Mouse (Mus musculus) cerebellum, adult 11-12 months (tissue): Measurements from ENCODE around the gene Hist1h1a.
"Not testable (repeated sequence)": the region's sequence is repeated elsewhere in the genome, so short reads cannot be mapped to it uniquely, and the experiment has no call there.

Experiments
- DNase-seq: peaks from one replicate; pipeline ENCODE4 v3.0.0; 2022

Gene Hist1h1a

DNA sequence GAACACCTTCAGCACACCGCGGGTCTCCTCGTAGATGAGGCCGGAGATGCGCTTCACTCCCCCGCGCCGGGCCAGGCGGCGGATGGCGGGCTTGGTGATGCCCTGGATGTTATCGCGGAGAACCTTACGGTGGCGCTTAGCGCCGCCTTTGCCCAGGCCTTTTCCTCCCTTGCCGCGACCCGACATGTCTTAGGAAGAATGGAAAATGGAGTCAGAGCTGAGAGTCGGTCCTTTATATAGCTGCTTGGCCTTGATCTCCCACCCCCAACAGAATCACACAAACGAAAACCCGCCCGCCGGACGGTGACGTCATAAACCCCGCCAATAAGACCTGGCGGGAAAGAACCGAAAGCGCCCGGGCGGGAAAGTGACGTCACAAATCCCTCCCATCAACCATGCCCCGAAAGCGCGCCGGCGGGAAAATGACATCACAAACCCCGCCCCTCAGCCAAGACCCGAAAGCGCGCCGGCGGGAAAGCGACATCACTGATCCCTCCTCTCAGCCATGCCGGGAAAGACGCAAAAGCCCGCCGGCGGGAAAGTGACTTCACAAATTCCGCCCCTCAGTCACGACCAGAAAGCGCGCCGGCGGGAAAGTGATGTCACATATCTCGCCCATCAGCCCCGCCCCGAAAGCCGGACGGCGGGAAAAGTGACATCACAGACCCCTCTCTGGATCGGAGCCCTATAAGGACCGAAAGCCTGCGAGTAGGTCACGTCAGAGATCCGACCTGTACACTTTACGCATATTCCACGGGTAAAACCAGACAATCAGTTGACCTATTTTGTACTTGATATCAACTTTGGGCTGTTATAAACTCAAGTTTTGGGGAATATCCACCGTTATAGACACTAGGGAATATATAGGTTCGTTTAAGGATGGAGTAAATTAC is 2.2 kb upstream of the Hist1h1a start, which contains the start of gene Hist1h4a:
Hist1h4a (minus strand) TSS at position 259 of the 893 bp plus-strand sequence.
- peak; percentile 99 for DNase-seq

DNA sequence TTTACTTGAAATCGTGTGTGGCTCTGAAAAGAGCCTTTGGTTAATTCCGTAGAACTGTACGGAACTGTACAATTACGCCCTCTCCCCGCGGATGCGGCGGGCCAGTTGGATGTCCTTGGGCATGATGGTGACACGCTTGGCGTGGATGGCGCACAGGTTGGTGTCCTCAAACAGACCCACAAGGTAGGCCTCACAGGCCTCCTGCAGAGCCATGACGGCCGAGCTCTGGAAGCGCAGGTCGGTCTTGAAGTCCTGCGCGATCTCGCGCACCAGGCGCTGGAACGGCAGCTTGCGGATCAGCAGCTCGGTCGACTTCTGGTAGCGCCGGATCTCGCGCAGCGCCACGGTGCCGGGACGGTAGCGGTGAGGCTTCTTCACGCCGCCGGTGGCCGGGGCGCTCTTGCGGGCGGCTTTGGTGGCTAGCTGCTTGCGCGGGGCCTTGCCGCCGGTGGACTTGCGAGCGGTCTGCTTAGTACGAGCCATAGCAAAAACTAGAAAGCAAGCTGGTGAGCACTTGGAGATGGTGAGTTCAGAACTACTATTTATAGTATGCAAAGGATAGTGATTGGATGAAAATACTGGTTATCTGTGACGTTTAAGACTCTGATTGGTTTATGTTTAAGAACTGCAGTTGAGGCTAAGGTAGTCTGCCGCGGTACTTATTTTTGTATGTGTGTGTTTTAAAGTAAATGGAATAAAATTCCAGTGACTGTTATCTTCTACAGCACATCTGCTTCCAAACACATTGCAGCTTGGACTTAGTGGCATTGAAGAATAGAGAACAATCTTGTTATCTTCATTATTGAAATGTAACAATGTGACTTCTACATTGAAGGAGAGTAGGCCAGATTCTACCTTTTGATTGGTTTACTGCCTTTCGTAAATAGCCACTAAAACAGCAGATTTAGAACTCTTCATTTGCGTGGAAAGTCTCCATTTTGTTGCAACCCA is 1.3 kb upstream of the Hist1h1a start, which contains the start of gene Hist1h3a:
Hist1h3a (minus strand) TSS at position 516 of the 951 bp plus-strand sequence.
- peak; percentile 80 for DNase-seq

DNA sequence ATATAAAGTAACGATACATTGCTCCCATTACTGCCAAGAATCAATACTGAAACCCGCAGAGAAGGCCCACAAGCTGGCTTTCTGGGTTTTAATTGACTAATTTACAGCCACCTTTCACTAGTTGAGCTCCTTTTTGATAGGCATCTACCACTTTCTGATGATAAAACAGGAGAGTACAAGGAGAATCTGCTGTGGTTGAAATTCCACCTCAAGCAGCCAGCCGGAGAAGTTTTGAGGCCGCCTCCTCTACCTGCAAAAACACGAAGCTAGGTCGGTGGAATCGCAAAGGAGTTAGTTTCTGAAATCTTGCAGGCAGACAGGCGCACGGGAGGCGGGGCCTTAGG is 252 bp upstream of the Hist1h1a start:
- DNase-seq: no peak

DNA sequence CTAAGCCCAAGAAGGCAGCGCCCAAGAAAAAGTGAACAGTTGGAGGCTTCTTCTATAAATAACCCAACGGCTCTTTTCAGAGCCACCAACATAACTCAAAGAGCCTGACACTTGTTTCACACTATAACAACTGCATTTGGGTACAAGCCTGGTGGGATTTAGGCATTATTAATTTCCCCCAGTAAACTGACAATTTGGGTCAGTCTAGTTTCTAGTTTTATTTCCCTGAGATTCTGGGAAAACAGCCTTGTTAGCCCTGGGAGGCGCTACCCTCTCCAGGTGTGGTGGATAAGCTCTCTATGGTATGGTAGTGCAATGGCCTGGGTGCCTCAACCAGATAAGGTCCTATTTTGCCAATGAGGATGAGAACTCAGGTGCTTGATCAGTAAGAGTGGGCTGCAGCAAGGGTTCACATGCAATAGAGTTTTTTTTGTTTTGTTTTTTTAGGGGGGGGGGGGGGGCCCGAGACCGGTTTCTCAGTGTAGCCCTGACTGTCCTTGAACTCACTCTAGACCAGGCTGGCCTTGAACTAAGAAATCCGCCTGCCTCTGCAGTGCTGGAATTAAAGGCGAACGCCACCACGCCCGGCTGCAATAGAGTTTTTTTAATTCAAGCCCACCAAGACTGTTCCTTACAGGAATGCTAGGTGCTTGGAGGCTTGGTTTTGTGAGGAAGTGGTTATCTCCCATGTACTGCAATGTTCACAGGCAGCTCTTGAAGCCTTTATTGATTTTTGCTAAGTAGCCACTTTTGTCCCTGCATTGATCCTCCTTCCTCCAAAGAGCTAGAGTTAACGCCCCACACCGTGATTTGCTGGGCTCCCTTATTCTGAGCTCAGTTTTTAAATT is 1.1 kb downstream of the Hist1h1a start:
- no peak for DNase-seq

DNA sequence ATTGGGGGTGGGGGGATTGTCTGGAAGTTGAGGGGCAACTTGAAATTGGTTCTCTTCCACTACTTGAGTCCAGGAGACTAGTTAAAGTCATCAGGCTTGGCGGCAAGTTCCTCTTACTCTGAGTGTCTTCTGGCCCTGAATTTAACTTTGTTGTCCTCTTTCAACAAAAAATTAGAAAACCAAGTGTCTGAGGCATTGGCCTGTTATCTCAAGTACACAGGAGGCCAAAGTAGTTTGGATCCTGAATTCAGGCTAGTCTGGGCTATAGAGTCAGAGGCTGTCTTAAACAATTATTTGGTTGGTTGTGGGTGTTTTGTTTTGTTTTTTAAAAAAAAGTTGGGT is 1.7 kb downstream of the Hist1h1a start:
- no peak for DNase-seq

DNA sequence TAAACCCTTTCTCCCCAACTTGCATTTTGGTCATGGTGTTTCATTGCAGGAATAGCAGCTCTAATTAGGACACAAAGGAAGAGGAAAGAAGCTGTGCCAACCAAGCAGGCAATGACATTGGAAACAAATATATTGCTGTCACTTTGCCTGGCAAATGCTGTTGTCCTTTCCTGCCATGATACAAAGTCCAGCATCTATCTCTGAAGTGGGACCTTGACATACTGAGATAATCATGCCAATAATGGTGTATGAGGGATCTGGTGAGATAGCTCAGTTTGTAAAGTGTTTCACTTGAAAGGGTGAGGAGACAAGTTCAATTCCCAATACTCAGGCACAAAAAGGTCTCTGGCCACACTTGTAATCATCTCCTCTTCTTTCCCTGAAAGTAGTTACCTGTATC is 3.3 kb downstream of the Hist1h1a start:
- DNase-seq: no peak

DNA sequence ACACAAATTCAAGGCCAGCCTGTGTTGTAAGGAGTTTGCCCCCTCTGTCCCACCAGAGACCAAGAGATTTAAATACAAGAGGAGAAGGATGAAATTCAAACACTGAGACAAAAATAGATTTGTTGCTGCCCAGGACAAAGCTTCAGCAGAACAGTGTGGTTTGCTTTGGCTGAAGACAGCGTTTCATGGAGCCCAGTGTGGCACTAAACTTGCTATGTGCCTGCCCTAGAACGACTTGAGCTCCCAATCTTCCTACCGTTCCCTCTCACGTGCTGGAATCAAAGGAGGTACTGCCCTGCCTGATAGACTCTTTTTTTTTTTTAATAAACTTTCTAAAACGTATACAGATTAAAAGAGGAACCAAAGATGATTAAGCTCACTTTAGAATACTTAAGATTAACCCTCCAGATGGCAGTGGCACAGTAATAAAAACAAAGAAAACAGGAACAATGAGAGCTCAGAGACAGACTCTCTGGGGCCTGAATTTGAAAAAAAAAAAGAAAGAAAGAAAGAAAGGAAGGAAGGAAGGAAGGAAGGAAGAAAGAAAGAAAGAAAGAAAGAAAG is 5.5 kb downstream of the Hist1h1a start:
- DNase-seq: no peak

DNA sequence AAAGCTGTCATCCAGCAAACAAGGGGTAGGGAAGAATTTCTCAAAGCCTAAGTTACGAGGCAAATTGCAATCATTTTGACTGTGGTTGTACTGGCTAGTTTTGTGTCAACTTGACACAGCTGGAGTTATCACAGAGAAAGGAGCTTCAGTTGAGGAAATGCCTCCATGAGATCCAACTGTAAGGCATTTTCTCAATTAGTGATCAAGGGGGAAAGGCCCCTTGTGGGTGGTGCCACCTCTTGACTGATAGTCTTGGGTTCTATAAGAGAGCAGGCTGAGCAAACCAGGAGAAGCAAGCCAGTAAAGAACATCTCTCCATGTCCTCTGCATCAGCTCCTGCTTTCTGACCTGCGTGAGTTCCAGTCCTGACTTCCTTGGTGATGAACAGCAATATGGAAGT is 6.1 kb downstream of the Hist1h1a start, which contains the start of gene Trim38:
Trim38 (plus strand) TSS at position 301 of the 400 bp plus-strand sequence.
- DNase-seq: not testable (repeated sequence)

DNA sequence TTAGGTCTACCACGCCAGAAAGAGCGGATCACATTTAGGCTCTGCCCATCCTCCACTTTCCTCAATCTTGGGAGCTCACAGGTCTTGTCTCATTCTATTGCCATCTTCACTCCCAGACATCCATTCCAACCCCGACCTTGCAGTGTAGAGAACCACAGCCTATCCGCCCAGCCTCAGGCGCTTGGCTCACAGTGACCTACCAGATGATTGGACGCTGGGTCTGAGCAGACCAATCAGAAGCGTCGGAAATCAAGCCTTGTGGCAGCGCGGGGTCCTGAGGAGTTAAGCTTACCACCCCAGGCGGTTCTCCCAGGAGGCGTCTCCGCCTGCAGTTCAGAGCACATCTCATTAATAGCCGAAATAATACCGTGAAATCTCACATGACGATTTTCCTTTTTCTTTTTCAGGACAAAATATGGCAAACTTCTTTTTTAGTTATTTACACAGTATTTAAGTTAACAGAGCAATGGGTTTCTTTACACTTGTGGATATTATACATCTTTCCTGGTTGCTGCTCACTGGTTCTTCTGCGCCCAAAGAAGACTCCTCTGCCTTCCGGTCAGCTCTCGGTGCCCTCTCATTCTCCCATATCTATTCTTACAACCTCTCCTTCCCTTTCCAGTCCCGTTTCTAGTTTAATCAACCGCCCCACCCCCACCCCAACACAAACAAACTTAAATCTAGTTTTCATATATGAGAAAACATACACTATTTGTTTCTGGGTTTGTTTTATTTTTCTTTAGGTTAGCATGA is 9.3 kb downstream of the Hist1h1a start:
- no peak for DNase-seq

DNA sequence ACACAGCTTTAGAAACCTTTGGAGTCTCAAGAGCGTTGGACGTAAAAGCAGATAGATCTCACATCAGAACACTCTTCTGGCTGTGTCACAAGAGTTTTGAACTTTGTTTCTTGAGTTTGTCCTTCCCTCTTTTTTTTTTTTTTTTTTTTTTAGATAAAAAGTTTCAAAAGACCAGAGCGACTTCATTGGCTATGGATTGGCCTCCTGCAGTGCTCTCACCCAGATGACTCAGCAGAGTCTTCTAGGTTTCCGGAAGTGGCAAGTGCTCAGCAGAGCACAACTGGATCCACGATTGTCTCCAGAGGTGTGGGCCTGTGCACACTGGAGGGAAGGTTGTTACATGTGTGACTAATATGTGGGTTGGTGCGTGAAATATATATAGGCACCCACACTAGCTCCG is 14.9 kb downstream of the Hist1h1a start:
- DNase-seq: no peak

DNA sequence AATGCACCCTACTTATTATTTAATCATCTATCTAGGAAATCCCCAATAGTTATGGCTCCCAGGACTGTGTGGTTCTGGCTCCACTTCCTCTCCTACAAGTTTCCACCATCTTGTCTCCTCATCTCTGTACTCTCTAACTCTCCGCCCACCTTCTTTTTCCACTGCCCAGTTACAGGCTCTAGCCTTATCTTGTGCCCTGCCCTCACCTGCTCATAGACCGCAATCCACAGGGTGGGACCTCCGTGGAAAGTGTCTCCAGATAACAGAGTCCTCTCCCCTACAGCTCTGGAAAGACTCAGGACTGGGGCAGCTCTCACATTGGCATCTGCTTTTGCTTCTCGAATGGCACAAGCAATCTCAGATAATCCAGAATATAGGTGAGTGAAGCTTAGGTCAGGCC is 15.6 kb downstream of the Hist1h1a start:
- no peak for DNase-seq

DNA sequence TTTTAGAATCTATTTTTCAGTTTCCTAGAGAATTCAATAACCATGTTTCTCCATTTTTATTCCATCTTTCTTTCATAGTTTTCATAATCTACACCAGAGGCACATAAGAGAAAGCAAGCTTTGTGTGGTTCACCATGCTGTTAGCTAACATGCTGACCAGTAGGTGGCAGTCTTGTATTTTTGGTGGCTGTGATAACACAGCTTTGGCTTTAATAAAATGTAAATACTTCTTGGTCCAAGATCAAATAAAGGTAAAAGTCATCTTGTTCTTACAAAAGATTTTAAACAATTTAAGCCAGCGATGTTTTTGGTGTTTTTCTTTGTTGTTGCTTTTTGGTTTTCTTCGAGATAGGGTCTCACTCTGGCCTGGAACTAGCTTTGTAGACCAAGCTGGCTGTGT is 29.1 kb downstream of the Hist1h1a start:
- peak; percentile 8 for DNase-seq

DNA sequence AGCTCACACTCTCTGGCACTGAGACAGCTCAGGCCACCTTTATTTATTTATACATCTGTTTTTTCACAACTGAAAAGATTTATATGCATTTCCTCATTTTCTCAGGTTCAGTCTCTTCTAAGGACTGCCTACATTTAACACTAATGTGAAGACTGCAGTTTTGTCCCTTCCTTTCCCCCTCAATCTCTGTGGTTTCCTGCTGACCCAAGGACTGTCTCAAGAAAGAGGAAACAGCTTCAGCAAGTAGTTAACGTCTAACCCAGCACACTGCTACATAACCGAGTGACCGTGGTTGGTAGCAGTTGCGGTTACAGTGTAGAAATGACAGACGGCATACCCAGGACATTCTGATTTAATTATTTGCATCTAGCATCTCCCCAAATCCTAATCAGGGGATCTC is 35.9 kb downstream of the Hist1h1a start:
- DNase-seq: no peak

DNA sequence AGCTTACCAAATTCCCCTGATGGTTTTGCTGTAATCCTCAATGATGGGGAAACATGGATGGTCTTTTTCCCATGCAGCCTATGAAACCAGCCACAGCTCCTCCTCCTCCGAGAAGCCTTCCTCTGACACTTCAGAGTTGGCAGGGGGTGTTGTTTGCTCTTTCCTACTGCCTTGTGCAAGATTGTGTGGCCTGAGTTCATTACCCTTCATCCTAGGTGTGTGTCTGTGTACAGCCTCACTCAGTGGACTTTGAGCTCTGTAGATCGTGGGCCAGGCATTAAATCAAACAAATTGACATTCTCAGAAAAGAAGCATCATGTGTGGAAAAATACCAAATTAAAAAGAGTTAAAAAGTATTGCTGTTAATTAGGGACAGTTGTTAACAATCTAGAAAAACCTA is 41.1 kb downstream of the Hist1h1a start:
- no peak for DNase-seq

DNA sequence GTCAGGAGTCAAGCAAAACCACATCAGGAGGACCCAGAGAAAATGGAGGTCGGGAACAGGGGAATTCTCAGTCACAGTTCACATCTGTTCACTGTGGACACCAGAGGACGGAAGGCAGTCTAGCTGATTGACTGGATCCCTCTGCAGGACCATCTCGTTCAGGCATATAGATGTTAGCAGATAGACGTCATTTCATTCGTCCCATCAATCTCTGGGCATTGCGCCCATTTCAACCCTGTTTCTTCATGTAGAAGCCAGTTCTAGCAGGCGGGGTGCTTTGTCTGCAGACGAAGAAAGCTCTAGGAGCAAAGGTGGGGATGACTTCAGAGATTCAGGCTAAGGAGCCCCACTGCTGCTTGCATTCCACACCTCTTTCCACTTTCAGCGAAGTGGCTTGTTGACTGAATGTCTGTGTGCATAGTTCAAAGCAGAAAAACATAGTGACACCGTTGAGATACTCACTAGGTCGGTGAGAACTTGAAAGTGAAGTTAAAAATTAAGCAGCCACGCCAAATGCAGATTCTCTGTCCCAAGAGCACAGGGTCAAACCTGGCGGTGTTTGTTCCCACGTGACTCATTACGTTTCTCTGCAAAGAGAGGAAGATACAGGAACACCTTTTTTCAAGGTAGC is 43.1 kb downstream of the Hist1h1a start, which contains the start of gene Slc17a2:
Slc17a2 (plus strand) TSS at position 572 of the 631 bp plus-strand sequence.
- no peak for DNase-seq
